Mouse (Mus musculus) frontal cortex, postnatal 14 days (tissue): ENCODE data around the gene Cog7.
A peak's percentile ranks its signal among the peaks of the same experiment; 100 is the strongest.

Experiments used
- DNase-seq, 2 experiments: peaks; one replicate each; pipeline ENCODE4 v3.0.0; 2022; ENCODE audit warnings: low spot score in 2 of 2

Gene Cog7

GRCm38 (mm10) chr7:121981307-121981871 is at the start of gene Cog7:
Cog7 (minus strand) TSS chr7:121981711.
- peak; percentile 85 to 90 for DNase-seq

DNA sequence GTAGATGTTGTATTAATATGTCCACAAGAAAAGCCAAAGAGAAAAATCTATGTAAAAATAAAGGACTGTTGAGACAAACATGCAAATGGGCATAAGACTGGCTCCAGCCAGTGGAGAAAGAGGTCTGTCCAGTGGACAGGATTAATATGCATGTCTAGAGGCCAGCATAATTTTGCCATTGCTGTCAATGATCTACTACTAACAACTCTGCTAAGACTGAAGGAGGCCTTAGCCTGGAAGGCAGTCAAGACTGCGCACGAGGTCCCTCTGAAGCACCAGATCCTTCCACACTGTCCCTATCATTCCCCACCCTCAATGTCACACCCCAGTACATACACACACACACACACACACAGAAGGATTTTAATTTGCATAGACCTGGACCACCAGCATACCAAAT is 40.6 kb upstream of the Cog7 start:
- no peak for DNase-seq

DNA sequence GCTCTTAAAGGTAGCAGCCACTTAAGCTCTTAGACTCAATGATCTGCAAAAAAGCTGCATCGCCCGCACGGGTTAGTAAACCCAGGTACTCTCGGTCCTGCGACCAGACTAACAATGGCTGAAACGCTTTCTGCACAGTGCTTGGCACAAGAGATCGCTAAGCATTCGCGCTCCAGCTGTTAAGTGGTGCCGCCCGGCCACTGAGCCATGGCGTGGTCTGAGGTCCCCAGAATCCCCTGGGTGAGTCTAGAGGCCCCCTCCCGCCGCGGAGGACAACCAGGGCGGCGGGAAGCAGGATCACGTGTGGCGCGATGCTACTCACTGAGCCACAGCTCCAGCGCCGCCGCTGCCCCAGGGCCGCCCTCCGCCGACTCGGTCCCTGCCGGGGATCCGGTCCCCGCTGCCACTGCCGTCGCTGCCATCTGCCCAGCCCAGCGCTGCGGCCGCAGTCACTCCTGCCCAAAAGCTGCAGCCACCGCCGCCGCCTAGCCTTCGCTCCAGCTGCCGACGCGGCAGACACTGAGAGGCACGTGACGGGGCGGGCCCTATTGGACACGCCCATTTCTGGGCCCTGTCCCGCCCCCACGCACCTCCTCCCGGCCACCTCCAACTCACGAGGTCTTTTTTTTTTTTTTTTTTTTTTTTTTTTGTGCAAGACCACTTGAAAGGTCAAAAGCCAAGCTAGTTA is 39.3 kb upstream of the Cog7 start, which contains the start of gene Gga2:
Gene Gga2, minus strand, starts transcription at position 556 of the 688 bp plus-strand sequence.
- peak; percentile 77 to 80 for DNase-seq

DNA sequence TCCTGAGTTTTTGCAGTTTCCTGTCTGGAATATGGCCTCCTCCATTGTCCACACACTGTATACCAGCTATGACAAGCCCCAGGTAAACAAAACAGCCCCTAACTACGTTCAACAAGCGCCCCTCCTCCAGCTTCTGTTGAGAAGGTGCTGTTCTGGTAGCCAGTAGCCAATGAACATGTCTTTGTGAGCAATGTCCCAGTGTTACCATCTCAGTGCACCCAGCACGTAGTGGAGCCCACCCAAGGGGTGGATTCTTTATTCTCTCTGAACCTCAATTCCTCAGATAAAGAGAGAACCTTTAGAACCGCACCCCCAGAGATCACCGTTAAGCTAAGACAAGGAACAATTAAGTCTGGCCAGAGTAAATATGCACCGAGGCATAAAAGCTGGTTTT is 38.8 kb upstream of the Cog7 start:
- no peak for DNase-seq

DNA sequence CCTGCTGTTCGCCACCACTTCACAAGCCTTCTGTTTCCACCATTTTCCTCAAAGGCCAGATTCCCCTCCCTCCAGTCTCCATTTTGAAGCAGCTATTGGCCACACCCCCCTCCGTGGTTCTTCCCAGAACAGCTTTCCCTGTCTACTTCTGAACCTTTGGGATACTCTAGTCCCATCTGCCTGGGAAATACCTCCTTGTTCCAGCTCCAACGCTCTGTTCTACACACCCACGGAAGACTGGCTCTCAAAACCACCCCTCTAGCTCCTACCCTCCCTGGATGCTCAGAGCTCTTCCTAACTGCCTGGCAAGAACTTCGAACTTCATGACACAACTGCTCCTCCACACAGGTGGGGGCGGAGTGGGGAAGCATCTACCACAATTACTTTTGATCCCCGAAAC is 37.5 kb upstream of the Cog7 start:
- peak; percentile 18 to 35 for DNase-seq

DNA sequence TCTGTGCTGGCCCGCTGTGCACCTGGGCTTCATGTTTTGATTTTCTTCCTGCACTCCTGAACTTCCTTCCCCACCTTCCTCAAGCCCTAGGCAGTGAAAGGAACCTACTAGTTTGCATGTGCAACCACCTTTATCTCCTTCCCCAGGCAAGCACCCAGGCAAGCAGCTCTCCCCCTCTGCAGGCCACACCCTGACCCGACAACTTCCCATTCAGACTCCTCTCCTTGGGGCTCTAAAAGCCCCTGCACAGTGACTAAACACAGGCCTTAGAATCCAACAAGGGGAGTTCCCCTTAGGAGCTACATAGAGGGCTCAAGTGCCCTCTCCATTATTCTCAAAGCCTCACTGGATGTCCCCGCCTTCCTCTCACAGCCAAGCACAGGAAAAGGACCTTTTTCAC is 36.7 kb upstream of the Cog7 start:
- DNase-seq: no peak

DNA sequence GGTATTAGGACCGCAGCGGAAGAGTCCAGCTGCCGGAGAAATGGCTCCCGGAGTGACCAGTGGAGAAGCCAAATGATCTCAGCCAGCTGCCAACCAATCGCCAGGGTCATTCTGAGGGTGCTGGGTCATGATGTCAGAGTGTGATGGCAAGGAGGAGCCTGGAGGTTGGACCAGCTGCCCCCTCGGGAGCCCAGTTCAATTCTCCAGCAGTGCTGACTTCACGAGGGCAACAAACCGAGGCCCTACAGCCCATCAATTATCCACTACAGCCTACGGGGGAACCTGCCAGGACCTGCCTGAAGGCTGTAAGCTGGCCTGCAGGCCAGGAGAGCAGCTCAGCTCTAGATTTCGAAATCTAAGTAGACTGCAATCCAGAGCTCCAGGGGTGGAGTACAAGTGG is 34.2 kb upstream of the Cog7 start:
- DNase-seq: no peak

- DNase-seq: no peak
Measured at GRCm38 (mm10) chr7:122015105-122015504, 33.6 kb upstream of the Cog7 start.

DNA sequence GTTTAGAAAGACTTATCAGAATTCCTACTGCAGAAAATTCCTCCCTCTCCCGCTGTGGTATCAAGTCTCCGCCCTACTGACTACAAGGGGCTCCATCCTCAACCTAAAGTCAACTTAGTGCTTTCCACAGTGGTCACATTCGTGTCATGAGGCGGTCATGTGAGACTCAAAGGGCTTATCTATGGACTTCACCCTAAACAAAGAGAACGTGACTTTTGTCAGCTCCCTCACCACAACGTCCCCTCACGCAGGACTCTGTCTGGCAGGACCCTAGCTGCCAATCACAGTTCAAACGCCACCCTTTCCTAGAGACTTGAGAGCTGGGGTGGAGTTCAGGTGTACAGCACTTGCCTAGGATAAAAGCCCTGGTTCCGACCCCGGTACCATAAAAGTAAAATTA is 31.4 kb upstream of the Cog7 start:
- DNase-seq: no peak

DNA sequence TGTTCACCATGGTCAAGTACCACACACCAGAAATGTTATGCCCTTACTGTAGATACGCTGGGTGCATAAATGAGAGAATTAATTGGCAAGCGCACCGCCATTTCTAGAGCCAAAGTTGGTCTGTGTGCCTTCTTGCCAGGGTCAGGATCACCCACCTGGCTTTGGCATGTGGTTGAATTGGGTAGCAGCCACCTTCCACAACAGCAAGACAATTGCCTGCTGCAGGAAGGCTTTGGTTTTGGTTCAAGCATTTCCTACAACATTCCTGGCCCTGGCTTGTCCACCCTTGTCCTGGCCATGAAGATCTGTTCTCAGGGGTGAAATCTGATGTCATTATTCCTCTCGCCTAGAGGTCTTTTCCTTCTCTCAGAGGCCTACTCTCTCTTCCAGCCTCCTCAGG is 30.9 kb upstream of the Cog7 start:
- no peak for DNase-seq

DNA sequence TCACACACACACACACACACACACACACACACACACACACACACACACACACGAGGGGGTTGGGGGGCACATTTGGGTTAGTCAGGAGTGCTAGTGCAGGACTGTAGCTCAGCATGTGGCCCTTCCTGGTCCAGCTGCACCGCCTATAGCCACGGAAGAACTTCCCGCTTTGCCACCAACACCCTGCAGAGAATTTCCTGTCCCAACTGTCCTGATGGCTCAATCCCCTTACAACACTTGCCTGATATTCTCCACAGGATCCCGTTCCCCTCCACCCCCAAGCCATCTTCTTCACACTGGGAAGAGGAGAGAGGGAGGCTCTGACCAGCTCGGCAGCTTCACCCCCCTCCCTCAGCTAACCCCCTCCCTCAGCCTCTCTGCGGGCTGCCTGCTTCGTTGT is 18.9 kb upstream of the Cog7 start:
- DNase-seq: no peak

DNA sequence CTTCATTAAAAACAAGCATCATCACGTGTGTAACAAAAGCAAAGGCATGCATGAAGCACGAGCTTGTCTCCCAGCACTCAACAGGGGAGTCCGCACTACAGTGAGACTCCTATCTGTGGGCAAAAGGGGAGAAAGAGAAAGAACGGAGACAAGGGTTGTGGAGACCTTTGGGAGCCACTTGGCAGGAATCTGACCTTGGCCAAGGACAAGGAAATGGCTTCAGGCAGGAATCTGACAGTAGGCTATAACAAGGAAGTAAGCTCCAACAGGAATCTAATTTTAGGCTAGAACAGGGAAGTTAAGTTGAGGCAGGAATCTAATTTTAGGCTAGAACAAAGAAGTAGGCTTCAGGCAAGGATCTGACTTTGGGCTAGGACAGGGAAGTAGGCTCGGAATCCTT is 14.4 kb upstream of the Cog7 start:
- no peak for DNase-seq

DNA sequence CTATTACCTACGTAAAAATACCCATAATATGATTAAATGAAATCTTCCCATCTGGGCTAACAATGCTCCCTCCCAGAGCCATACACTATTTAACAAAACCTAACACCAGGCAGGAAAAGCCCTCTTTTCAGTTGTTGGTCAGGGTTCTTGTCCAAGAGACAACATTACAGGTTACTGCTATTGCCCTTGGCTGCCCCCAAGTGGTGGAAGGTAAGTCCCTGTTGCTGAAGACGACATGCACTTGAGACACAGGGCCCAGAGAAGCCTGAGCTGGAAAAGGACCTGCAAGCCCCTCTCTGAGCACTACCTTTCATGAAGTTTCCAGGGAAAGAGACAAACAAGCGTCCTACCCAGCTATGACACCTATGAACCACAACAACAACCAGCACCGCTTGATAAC is 6.5 kb downstream of the Cog7 start:
- peak in 1 of 2 experiments; percentile 41 for DNase-seq

- no peak for DNase-seq
Measured at GRCm38 (mm10) chr7:121971698-121972097, 9.8 kb downstream of the Cog7 start.

DNA sequence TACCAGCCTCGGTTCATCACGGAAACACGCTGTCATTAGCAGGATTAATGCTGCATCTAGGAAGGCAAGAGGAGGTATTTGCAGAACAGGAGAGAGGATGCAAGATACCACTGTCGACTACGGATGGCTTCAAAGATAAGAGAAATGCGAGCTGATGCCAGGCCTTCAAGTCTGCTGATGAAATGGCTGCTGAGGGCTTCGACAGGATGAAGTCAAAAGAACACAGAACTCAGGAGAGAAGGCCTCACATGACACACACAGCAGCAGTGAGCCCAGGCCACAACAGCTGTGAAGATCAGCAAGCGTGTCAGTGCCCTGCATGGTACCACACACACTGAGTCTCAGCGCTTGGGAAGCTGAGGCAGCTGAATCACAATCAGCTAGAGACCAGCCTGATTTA is 11.3 kb downstream of the Cog7 start:
- no peak for DNase-seq

- no peak for DNase-seq
Measured at GRCm38 (mm10) chr7:121968816-121969215, 12.7 kb downstream of the Cog7 start.

DNA sequence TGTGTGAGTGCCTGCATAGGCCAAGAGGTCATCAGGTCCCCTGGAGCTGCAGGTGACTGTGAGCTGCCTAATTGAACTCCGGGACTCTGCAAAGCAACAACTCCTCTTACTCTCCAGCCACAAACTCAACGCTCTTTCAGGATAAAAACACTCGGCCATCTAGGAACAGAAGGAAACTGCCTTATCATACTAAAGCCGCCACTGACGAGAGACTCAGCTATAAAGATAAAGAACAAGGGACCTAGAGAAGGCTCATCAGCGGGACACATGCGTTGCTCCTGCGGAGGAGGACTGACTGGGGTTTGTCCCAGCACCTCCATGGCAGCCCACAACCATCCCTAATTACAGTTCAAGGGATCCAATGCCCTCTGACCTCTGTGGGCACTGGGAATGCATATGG is 13.3 kb downstream of the Cog7 start:
- no peak for DNase-seq

GRCm38 (mm10) chr7:121966169-121966568 is 15.3 kb downstream of the Cog7 start:
- no peak for DNase-seq

DNA sequence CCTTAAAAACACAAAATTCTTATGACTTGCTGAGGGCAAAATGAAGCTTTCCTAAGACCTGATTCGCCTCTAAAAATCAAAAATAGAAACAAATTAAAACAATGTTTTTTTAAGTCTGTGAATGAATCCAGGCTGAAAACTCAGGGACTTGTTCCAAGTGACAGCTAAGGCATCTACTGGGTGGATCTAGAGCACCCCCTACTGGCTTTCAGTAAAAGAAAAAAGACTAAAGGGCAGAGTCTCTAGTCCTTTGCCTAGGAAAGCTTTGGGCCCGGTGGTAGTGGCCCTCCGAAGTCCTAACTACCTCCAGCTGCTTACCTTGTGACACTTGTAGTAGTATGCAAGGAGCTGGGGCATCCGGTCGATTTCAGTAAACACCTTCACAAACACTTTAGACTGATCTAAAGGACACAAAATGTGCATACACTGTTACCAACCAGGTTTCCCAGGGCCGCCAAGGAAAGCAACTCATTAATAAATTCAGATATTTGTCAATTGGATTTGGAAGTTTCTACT is 17.6 kb downstream of the Cog7 start:
- peak in 1 of 2 experiments; percentile 22 for DNase-seq

DNA sequence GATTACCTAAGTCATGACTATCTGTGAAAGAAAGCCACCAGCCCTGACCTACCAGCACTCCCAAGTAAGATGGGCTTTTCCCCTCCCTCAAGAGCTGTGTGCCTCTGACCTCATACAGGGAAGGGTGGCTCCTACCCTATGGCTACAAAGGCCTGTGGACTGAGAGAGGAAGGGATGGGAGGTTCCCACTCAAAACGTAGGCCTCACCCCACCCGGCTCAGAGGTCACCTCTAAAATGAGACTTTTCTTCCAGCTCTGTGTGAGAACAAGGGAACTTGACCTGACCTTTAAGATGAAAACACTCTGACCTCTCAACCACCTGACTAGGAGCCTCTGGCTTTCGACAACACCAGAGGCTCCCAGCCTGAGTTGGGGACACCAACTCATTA is 18.9 kb downstream of the Cog7 start:
- no peak for DNase-seq

- no peak for DNase-seq
Measured at GRCm38 (mm10) chr7:121961913-121962570, 19.5 kb downstream of the Cog7 start.

DNA sequence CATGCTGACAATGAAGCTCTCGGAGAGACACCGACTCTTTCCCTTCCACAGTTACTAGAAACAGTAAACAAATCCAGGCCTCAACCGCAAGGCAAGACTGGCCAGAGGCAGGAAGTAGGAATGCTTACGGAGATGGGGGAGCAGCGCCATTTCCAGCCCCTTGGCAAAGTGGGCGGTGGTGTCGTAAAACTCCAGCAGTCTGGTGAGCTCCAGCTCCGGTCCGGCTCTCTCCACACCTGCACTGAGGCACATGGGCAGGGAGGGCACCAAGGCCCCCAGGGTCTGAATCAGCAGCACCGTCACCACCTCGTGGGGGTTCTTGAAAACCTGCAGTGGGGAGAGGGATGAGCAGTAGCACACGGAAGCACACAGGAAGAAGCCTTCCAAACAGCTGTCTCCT is 25.7 kb downstream of the Cog7 start:
- DNase-seq: no peak
